Mouse (Mus musculus): ENCODE measurements around the gene Tln1.
"Not testable (repeated sequence)": the region's sequence is repeated elsewhere in the genome, so short reads cannot be mapped to it uniquely, and the experiment has no call there.

Gene Tln1

DNA sequence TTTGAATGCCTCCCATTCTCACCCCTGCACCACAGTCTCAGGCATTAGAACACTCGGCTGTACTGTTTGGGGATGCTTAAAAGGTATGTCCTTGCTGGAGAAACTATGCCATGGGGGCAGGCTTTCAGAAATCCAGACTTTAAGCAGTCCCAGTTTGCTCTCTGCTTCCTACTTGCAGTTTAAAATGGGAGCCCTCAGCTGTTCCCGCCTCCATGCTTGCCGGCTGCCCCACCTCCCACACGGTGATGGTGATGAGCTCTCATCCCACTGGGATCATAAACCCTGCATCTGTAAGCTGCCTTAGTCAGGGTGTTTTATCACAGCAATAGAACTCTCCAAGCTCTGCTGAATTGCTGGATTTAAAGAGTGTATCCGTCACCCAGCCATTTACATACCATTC, 10.1 kb downstream of the Tln1 start:
- no peak for ATAC-seq (ENCODE audit: insufficient number of reproducible peaks, low FRiP score, low TSS enrichment)

DNA sequence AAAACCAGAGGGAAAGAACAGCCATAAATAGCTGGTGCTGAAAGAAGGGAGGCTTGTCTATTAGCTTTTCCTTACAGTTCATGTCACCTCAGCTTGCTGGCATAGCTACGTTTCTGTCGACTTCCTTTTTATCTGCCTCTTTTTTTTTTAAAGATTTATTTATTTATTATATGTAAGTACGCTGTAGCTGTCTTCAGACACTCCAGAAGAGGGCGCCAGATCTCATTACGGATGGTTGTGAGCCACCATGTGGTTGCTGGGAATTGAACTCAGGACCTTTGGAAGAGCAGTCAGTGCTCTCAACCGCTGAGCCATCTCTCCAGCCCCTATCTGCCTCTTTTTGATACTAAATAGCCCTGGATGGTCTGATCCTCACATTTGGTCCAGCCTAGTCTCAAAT, 10.6 kb downstream of the Tln1 start:
- not testable (repeated sequence) for ATAC-seq (ENCODE audit: insufficient number of reproducible peaks, low FRiP score, low TSS enrichment)

DNA sequence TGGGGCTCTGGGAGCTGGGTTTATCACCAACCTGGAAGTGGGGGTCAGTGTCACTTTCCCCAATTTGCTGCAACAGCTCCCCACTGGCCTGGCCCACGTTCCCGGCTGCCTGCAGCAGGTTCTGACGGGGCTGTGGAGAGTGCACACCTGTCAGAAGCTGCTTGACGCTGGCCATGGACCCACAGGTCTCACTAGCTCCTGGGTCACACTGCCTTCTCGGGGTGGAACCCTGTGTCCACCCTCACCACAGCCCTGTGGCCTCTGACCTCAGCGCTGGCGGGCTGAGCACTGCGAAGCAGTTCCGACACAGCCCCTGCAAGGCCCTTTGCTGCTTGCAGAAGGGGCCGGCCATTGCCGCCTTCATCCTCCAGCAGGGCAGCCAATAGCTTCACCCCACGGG, 13.4 kb downstream of the Tln1 start:
- no peak for ATAC-seq (ENCODE audit: insufficient number of reproducible peaks, low FRiP score, low TSS enrichment)

DNA sequence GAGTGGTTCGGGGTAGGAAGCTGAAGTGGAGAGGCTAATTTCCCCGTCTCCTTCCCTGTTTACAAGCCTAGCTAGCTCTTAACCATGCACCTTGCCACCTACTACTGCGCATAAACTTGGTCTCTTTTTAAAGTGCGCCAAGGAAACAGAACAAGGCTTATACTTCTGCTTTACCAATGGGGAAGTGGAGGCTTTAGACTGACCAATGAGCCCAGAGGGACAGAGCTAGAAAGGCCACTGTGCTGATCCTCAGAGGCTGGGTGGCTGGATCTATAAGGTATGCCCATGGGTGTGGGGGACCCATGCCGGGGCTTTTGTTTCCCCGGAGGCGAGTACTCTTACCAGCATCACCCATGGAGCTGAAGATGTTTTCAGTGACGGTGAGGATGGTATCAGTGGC, 15.3 kb downstream of the Tln1 start:
- ATAC-seq (ENCODE audit: insufficient number of reproducible peaks, low FRiP score, low TSS enrichment), result no peak

DNA sequence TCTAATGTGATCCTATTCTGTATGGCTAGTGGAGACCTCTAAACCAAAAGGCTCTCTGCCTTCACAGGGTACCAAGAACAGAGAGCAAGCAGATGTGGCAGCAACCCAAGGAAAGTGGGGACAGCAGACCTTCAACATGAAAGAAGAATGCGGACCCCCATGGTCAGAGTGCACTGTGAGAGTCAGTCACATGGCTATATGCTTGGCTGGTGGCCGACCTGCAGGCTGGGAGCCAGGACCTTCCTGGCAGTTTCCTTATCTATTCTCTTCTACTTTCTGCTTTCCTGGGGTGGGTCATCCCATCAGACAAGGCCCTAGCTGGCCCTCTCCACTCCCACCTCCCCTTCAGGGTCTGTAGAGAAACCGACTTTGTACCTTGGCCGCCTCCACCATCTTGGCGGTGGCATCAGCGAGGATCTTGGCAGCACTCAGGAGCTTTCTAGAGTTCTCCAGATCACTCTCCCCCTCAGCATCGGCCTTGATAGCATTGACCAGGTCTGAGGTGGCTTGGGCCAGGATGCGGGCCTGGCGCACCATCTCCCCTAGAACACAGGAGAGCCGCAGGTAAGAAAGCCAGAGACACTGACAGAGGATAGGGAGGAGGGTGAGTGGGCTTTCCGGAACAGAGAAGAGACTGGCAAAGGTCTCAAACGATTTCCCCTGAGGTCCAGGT, 16.0 kb downstream of the Tln1 start:
- ATAC-seq (ENCODE audit: insufficient number of reproducible peaks, low FRiP score, low TSS enrichment), result no peak

DNA sequence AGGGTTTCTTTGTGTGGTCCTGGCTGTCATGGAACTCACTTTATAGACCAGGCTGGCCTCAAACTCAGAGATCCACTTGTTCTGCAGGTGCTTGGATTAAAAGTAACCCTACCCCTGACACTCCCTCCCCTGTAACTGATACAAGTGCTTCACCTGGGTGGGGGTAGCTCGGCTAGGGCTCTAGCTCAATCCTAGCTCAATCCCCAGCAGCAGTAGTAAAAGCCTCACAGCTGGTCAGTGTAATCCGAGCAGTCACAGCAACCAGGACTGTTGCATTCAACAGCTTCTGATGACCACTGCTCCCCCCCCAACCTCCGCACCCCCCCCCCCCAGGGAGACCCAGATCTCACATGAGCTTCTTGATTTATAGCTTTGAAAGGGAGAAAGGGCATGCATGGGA, 20.4 kb downstream of the Tln1 start:
- no peak for ATAC-seq (ENCODE audit: insufficient number of reproducible peaks, low FRiP score, low TSS enrichment)

DNA sequence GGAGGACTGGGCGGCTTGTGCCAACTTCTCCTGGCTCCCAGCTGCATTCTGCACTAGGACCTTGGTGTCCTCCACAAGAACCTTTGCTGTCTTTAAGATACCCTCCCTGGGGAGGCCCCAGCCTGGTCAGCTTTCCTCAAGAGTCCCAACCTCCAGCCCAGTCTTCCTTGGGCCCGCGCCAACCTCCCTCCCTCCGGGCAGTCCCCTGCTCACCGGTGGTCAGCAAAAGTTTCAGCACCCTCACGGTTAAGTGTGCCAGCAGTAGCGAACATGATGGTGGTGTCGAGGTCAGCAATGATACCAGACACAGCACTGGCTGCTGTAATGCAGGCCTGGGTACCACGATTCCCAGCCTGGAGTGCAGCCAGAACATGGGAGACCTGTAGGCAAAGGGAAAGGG, 26.5 kb downstream of the Tln1 start:
- ATAC-seq (ENCODE audit: insufficient number of reproducible peaks, low FRiP score, low TSS enrichment), result no peak

DNA sequence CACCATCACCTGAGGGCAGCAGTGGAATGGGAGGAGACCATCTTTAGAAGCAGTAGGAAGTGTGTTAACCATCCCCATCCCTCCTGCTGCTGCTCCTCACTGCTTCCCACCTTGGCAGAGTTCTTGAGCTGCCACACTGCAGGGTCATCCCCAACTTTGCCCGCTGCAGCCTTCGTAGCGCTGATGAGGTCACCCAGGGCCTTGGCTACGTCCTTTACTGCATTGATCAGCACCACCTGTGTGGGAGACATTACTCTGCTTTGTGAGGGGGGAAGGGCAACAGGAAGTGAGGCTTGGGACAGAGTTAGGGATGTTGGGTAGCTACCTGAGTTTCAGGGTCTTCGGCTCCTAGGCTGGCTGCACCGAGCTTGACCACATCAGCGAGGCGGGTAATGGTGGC, 26.9 kb downstream of the Tln1 start:
- ATAC-seq (ENCODE audit: insufficient number of reproducible peaks, low FRiP score, low TSS enrichment), result no peak

DNA sequence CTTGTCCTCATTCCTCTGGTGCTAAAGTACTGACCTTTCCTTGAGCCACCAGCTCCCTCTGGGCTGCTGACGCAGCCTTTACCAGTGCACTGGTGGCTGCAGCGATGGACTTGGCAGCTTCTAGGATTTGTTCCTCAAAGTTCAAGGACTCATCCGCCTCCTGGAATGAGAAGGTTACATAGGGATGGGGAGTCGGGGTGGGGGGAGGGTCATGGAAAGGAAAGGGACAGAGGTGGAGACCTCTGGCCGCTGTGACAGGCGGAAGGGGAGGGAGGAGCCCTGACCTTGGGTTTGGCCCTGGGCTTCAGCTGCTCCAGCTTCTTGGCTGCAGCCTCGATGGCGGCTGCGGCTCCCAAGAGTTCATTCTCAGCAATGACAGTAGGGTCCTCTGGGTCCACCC, 29.2 kb downstream of the Tln1 start:
- no peak for ATAC-seq (ENCODE audit: insufficient number of reproducible peaks, low FRiP score, low TSS enrichment)

DNA sequence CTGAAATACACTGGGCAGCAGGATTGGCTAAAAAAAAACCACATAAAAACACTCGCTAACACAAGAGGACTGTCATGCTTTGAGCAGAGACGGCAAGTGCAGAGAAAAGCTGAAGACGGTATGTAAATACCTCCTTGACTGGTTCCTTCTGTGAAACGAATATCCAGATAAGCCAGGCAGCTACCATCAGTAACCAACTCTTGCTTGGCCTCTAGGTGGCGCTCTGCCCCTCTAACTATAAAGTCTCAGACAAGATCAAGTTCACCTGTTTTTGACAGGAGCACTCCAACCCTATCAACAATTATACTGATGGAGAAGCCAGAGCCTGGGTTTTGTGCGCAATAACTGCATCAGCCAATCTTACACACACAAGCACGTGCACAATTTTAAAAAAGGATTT, 31.9 kb downstream of the Tln1 start:
- ATAC-seq (ENCODE audit: insufficient number of reproducible peaks, low FRiP score, low TSS enrichment), result peak; percentile 72; the same call in 1 of the 2 replicates

DNA sequence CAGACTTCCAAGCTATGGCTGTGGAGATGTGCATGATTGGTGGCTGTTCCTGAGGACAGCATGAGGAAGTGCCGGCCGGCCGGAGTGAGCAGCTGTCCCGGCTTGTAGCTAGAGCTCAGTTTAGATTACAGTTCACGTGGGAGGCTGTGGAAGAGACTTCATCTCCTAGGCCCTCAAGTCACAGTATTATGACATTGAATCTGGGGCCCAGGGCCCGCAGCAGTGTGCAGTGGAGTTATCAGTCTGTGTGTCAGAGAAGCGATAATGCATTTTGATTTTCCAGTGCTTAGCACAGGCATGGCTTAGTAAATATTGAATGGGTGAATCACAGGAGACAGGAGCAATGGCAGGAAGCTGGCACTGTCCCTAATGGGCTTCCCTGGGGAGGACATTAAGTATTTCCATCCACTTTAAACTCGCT, 32.4 kb downstream of the Tln1 start:
- ATAC-seq (ENCODE audit: insufficient number of reproducible peaks, low FRiP score, low TSS enrichment), result no peak

DNA sequence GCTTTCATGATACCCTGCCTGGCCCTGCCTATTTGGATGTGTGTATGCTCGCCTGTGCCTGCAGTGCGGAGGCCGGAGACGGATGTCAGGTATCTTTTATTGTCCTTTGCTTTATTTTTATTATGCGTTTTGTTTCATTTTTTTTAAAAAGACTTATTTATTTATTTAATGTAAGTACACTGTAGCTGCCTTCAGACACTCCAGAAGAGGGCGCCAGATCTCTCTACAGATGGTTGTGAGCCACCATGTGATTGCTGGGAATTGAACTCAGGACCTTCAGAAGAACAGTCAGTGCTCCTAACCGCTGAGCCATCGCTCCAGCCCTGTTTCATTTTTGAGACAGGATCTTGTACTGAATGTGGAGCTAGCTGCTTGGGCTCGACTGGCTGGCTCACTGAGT, 34.0 kb downstream of the Tln1 start:
- ATAC-seq (ENCODE audit: insufficient number of reproducible peaks, low FRiP score, low TSS enrichment), result no peak

DNA sequence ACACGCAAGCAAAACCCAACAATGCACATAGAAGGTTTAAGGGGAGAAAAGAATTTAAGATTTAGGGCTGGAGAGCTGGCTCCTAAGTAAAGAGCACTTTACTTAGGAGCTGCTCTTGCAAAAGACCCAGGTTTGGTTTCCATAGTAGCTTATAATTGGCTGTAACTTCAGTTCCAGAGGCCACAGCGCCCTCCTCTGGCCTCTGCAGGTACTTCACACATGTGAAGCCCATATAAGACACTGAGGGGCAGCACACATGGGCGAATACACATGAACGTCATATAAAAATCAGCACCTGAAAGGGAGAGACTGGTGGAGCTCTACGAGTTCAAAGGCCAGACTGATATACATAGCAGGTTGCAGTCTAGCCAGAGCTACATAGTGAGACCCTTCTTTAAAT, 34.6 kb downstream of the Tln1 start:
- ATAC-seq (ENCODE audit: insufficient number of reproducible peaks, low FRiP score, low TSS enrichment), result no peak

DNA sequence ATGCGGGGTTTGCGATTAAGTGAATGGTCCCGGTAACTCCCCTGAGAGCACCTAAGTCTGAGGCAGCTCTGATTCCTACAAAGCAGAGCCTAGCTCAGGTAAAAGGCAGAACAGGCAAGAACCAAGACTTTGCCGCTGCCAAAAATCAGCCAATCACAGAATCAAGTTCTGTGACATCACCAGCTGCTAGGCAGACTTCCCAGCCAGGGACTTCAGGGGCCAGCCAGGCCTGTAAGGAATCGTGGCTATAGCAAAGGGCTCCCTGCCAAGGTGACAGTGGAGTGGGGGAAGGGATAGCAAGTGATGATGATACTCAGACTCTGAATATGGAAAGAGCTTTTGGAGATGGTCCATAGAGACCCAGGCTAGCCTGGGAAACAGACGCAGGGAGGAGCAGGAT, 42.5 kb downstream of the Tln1 start:
- peak; percentile 65 for ATAC-seq (ENCODE audit: insufficient number of reproducible peaks, low FRiP score, low TSS enrichment)

DNA sequence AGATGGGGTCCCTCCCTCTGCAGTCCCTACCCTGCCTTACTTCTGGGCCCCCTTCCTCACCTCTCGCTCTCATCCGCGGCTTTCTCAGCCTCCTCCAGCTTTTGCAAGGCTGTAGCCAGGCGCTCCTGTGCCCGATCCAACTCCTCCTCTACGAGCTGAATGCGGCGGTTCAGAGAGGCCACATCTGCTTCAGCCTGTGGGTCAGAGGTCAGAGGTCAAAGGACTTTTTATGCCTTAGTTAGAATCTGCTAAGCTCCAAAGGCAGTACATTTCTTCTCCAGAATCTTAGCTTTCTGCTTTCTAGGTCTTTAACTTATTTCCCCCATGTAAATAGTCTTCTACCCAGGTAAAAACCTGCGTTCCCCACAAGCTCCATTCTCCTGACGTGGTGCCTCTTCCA, 42.9 kb downstream of the Tln1 start:
- ATAC-seq (ENCODE audit: insufficient number of reproducible peaks, low FRiP score, low TSS enrichment), result no peak

DNA sequence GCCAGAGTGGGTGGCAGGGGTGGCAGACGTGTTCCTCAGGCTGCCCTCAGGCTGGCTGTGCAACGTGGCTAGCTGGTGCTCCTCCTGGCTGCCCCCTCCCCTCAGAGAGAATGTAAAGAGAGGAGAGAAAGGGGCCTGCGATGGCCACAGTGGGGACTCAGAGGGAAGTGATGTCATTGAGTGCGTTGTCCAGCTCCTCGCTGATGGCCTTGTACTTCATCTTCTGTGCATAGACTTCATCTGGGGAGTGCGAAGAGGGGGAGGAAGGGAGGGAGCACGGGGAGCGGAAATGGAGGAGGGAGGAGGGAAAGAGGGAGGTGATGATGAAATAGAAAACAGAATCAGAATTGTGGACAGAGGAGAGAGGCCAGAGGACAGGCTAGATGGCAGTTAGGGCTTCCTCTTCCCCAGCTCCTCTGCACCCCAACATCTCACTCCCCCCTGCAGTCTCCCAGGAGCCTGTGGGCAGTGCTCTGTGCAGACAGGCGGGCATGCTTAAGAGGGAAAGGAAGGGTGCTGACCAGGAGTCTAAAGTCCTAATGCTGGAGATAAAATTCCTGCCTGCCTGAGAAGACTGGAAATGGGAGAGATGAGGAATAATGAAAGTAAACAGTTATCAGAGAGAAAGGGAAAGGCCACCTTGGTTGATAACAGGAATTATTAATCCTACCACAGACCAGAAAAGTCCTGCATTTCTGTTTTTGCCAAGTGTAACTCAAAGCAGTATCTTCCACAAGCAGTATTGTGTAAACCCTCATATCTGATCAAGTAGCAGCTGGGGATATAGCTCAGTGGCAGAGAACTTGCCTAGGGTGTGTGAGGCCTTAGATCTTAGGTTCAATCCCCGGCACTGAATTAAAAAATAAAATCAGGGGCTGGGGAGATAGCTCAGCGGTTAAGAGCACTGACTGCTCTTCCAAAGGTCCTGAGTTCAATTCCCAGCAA, 46.5 kb downstream of the Tln1 start:
- ATAC-seq (ENCODE audit: insufficient number of reproducible peaks, low FRiP score, low TSS enrichment), result no peak

DNA sequence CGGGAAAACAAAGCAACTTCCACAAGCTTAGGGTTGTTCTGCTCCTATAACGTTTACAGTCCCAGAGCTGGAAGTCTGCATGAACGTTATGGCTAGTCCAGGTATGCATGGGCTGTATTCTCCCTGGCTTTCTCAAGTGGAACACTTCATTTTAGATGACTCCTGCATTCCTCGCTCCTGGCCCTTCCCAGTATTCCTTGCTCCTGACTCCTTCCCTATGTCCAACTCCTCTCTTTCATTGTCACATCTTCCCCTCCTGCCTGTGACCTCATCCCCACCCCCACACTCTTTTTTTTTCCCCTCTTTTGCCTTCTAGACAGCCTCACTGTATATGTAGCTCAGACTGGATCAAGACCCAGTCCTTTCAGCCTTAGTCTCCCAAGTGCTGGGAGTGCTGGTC, 48.7 kb downstream of the Tln1 start:
- ATAC-seq (ENCODE audit: insufficient number of reproducible peaks, low FRiP score, low TSS enrichment), result no peak

DNA sequence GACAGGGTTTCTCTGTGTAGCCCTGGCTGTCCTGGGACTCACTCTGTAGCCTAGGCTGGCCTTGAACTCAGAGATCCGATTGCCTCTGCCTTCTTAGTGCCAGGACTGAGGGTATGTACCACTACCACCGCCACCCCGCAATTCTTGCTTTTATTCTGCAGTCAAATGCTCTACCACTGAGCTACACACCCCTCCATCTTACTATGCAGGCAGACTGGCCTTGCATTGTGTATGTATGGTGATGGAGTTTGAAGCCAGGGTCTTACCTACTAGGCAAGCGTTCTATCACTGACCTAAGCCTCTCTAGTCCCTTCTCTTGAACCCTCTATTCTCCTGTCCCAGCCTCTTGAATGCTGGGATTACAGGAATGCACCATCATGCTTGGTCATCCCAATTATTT, 49.2 kb downstream of the Tln1 start:
- no peak for ATAC-seq (ENCODE audit: insufficient number of reproducible peaks, low FRiP score, low TSS enrichment)

DNA sequence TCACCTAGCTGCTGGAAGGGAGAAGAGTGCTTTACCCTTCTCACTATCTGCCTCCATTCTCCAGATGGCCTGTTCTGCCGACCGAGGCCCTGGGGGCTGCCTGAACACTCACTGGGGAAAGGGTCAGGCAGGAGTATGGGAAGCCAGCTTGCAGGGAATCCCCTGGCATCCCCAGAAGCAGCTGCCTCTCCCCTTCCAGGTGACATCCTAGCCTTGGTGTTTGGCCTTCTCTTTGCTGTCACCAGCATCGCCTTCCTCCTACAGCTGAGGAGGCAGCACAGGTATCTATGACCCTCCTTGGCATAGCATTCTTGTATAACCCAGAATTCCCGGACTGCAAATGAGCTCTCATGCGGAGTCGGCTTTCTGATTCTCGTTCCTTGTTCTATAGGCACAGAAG, 49.8 kb downstream of the Tln1 start:
- no peak for ATAC-seq (ENCODE audit: insufficient number of reproducible peaks, low FRiP score, low TSS enrichment)

DNA sequence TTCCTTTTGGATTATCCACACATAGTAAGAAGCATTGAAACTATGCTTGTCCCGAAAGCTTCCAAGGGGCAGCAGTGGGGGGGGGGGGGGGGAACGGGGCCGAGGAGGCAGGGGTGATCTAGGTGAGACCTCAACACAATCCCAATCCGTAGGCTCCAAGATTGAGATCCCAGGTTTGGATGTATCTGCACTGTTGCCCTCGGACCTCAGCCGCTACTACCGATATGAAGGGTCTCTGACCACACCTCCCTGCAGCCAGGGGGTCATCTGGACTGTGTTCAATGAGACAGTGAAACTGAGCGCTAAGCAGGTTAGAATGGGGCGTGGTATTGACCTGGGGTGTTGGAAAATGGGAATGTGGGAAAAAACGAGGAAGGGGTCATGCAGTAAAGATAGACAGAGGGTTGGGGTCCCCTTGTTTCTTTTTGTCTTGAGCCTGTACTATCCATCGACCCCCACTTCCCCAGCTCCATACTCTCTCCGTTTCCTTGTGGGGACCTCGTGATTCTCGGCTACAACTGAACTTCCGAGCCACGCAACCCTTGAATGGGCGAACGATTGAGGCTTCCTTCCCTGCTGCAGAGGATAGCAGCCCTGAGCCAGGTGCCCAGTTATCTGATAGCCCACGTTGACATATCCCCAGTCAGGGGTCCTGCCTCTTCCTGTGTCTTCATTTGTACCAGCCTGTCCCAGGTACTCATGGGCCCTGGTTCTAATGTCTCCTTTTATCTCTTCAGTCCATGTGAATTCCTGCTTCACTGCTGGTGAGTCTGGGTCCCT, 50.6 kb downstream of the Tln1 start:
- ATAC-seq (ENCODE audit: insufficient number of reproducible peaks, low FRiP score, low TSS enrichment), result no peak

DNA sequence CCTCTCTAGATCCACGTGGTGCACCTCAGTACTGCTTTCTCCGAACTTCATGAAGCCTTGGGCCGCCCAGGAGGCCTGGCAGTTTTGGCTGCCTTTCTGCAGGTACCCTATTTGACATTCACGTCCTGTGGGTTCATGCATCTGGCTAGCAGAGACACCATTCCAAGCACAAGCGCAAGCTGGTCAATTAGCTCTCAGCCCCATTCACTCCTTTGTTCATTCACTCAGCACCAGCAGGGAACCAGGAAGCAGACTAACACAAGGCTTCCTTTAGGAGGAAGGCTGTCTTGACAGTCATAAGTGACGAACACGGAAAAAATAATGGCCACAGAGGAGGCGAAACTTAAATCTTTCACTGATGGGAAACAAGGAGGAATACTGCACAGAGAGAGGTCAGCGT, 53.4 kb downstream of the Tln1 start:
- ATAC-seq (ENCODE audit: insufficient number of reproducible peaks, low FRiP score, low TSS enrichment), result no peak

All from cerebellum, adult (tissue).